Mouse (Mus musculus): ENCODE data around the gene Donson.

The Donson gene

DNA sequence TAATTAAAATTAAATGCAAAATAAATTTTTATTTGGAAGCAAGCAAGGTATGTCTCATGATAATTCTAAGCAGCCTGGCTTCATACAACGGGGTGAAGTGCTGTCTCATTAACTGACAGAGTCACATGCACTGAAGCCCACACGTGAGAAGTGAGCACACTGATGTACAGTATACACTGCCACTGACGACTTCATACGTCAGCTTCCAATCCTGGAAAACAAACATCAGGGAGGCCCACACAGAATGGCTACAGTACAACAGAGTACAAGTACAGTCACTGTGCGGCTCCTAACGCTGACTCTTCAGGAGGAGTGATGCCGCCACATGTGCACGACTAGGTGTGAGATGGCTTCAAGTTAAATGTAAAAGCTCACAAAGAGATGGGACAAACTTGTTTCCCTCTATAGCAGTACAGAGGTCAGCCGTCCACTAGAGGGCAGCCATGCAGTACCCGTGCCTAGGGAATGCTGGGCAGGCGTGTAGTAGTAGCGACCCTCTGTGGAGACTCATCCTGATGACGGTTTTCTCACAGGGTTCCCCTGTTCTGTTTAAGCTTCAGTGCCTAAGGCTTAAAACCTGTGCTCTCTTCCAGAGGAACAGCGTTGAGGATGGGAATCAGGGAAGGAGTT is 6.0 kb upstream of the Donson start:
- peak; percentile 26 for DNase-seq (ENCODE audit: extremely low read depth, insufficient read length, low spot score)

DNA sequence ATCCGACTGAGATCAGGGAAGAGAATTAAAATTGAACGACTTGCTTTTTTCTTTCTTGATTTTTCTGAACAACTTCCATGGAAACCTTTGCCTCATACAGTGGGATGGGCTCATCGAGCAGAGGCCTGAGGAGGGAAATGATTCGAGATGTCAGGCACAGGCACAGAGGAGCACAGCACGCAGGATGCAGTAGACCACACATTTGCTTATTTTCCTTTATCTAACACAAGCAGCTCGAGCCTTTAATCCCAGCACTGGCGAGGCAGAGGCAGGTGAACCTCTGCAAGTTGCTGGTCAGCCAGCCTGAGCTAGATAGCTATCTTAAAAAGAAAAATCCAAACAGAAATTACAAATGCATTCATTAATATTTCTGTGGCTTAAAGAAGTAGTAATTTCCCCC is 1.2 kb upstream of the Donson start:
- no peak for DNase-seq (ENCODE audit: extremely low read depth, insufficient read length, low spot score)

DNA sequence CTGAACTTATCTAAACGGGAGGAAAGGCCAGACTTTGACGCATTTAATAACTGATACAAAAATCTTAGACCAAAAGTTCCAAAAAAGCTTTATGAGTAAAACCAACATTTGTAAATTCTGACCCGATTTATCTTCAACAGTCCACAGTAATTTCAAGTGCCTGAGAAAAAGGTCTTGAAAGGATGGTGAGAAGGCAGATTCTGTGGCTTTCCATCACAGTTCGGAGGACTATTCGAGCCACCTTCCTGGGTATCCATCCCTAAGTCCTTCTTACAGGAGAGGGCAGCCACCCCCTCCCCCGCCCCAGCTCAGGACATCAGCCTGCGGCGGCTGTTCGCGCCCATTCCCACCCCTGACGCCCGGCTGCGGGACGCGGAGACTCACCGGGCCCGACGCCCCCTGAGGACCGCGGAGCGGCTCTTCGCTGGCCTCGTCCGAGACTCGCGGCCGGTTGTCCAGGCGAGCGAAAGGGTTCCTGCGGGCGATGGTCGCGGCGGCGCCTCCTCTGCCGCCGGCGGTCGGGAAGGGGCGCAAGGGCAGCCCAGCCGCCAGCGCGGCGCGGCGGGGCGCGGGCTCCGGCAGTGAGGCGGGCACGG is 449 bp downstream of the Donson start:
- no peak for DNase-seq (ENCODE audit: extremely low read depth, insufficient read length, low spot score)

DNA sequence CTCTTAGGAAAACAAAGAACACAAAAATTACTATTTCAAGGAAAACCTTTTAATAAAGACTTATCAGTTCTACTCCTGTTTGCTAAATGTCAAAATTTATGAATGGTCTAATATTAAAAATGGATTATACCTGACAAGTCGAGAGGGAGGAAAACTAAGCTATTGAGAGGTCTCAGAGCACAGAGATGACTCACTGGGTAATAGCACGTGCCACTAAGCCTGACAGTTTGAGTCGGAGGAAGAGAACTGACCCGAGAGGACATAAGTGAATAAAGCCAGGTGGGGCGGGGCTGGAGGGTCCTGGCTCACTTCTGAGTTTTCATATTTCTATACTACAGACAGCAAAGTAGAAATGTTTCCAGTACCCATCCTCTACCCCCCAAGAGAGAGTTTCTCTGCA is 2.2 kb downstream of the Donson start:
- DNase-seq (ENCODE audit: extremely low read depth, insufficient read length, low spot score) = no peak

DNA sequence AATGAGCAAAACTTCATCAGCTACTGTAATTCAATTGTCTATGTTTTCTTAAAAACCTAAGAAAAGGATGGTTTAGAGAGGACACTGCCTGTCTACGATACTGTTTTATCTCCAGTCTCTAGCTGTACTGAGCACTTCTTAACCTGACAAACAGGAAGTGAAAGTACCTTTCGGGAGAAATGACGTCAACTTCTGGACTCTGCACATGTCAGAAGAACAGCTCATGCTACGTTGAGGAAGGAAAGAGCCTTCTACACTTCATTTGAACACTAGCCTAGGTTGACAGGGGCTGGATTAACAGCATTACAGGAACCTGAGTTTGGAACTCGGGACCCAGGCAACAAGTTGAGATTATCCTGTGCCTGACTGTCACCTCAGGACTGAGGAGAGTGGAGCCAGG is 3.0 kb downstream of the Donson start:
- DNase-seq (ENCODE audit: extremely low read depth, insufficient read length, low spot score) = no peak

DNA sequence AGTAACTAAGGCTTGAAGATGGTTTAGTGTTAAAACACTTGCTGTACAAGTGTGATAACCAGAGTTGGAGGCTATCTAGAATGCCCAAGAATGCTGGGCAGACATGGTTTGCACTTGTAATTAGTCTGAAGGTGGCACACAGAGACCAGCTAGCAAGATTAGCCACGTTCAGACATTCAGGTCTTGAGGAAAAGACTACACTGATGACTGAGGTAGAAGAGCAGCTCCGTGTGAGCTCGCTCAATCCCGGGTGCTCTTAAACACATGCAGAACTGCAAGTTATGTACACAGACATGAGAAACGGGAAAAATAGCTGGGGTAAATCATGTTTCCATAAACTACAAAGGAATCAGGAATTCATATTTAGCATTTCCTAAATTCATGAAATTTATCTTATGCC is 7.9 kb downstream of the Donson start:
- DNase-seq (ENCODE audit: extremely low read depth, insufficient read length, low spot score) = no peak

DNA sequence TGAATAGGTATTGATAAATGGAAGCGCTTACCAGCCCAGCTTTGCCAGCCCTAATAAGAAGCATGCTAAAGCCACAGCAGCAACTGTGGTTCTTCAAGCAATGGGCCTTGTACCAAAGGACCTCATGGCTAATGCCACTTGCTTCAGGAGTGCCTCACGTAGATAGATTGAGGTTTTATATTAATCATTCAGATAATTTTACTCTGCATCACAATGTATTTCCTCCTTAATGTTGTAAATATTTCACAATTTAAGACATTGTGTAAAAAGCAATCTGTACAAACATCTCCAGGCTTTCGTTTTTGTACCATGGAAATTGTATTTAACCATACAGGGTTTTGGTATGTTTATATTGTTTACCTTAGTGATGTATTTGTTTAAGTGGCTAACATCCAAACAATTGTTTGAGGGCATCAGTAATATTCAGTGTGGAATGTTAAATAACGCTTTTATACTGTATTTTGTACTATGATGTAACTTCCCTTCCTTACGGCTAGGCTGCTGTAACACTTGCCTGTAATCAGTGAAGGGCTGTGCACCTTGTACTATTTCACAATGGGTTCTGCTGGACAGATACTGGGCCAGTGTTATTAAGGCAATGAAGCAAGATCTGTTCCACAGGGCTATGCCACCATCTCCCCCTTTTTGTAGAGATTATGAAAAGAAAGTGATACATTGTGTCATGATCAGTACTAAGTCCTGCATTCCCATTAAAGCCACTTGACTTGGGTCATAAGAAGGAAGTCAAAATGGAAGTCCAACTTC is 10.2 kb downstream of the Donson start:
- no peak for DNase-seq (ENCODE audit: extremely low read depth, insufficient read length, low spot score)

DNA sequence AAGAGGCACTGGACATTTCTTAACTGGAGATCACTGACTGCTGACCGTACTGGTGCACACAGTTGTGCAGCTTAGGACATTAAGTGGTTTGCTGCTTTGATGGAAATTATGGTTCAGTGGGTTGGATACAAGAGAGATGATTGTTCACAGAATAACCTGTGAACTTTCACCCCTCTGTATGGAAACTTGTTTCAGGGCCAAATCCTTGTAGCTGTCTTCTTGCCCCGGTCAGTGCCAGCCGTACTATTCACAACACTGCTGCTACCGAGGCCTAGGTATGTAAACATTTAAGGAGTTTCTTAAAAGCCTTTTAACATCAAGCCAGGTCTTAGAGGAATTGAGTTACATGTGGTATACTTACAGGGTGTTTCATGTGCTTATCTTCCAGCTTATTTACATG is 14.1 kb downstream of the Donson start:
- no peak for DNase-seq (ENCODE audit: extremely low read depth, insufficient read length, low spot score)

DNA sequence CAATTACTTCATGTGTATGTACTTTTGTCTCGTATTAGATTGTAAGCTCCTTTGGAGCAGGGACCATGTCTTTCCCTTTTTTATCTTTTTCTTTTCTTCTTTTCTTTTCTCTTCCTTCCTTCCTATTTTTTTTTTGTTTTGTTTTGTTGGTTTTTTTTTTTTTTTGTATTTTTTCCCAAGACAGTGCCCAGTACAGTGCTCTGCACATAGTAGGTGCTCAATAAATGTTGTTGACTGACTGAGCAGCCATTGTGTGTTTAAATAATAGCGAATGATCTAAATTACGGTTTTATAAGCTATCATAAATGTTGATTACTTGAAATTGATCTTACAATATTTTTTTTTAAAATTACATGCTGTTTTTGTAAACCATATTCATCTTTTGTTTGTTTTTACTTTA is 24.8 kb downstream of the Donson start:
- DNase-seq (ENCODE audit: extremely low read depth, insufficient read length, low spot score) = no peak

DNA sequence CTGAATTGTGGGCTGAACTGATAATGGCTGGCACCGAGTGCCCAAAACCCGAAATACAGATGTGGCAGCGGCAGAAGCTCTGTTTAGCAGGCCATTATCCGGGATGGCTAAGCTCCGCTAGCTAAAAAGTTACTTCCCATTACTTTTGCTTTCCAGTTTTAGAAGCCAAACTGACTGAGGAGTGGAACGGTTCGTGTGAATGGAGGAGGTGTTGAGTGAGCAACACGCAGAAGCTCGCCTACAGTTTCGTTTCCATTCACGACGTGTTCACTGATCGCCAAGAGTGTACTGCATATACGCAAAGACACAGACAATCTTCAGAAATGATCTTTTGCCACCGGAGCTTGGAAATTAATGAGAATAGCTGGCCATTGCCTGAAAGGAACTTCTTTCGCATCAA is 26.2 kb downstream of the Donson start:
- DNase-seq (ENCODE audit: extremely low read depth, insufficient read length, low spot score) = no peak

DNA sequence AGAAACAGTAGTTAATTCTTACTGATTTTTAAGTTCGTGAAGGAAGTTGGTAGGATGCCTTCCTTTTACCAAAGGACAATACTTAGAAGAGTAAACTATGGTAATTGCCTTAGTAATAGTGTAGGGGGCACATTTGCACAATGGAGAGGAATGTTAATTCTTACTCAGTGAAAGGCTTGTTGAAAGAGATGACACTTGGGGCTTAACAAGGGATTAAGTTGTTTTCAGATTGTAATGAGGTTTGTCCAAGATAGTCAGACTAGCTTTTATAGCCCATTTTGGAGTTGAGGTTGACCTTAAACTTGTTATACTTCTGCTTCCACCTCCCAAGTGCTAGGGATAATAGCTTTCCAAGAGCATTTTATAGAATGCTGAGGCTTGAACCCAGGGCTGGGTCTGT is 27.2 kb downstream of the Donson start:
- DNase-seq (ENCODE audit: extremely low read depth, insufficient read length, low spot score) = no peak

DNA sequence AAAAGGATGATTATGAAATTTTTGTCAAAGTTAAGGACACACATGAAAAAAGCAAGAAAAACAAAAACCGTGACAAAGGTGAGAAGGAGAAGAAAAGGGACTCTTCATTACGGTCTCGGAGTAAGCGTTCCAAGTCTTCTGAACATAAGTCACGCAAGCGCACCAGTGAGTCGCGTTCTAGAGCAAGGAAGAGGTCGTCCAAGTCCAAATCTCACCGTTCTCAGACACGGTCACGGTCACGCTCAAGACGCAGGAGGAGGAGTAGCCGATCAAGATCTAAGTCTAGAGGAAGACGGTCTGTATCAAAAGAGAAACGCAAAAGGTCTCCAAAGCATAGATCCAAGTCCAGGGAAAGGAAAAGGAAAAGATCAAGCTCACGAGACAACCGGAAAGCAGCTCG is 28.8 kb downstream of the Donson start:
- DNase-seq (ENCODE audit: extremely low read depth, insufficient read length, low spot score) = no peak

DNA sequence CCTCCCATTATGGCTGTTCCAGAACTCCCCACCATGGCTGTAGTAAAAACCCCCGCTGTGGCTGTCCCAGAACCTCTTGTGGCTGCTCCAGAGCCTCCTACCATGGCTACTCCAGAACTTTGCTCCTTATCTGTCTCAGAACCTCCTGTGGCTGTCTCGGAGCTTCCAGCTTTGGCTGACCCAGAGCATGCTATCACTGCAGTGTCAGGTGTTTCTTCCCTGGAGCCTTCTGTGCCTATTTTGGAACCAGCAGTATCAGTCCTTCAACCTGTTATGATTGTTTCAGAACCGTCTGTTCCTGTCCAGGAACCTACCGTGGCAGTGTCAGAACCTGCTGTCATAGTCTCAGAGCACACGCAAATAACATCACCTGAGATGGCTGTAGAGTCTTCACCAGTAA is 30.1 kb downstream of the Donson start:
- no peak for DNase-seq (ENCODE audit: extremely low read depth, insufficient read length, low spot score)

DNA sequence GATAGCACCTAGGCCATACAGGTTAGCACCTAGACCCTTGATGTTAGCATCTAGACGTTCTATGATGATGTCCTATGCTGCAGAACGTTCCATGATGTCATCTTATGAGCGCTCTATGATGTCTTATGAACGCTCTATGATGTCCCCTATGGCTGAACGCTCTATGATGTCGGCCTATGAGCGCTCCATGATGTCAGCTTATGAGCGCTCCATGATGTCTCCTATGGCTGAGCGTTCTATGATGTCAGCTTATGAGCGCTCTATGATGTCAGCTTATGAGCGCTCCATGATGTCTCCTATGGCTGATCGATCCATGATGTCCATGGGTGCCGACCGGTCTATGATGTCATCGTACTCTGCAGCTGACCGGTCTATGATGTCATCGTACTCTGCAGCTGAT is 31.3 kb downstream of the Donson start:
- DNase-seq (ENCODE audit: extremely low read depth, insufficient read length, low spot score) = no peak

DNA sequence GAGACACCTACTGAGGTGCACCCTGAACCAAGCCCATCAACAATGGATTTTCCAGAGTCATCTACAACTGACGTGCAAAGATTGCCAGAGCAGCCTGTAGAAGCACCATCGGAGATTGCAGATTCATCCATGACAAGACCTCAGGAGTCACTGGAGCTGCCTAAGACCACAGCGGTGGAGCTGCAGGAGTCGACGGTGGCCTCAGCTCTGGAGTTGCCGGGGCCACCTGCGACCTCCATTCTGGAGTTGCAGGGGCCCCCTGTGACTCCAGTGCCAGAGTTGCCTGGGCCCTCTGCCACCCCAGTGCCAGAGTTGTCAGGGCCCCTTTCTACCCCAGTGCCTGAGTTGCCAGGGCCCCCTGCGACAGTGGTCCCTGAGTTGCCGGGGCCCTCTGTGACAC is 33.3 kb downstream of the Donson start:
- DNase-seq (ENCODE audit: extremely low read depth, insufficient read length, low spot score) = no peak

DNA sequence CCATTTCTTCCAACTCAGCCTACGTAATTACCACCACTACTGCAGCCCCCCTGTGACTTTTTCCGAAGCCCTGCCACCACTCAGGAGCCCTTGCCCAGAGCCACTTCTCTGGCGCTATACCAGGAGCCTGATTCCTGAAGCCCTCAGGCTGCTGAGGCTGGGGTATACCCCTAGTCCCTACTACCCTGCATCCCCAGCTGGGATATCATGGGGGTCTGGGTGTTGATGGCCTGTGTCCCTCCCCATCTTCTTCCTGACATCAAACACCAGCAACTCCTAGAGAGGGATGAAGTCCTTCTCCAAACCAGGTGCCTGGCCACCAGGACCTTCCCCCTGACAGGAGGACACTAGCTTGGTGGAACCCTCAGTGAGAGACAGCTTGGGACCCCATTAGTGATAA is 36.4 kb downstream of the Donson start:
- no peak for DNase-seq (ENCODE audit: extremely low read depth, insufficient read length, low spot score)

DNA sequence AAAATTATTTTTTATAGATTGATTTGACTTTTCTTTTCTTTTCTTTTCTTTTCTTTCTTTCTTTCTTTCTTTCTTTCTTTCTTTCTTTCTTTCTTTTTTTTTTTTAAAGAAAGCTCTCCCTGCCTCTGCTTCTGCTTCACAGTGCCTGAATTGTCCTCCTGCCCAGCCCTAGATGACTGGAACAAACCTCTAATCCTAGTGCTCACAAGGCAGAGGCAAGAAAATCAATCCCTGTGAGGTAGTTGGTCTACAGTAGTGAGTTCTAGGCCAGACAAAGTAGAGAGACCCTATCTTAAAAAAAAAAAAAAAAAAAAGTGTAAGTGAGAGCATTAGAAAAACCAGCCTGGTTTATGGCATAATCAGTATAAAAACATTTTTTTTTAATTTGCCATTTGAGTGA is 38.8 kb downstream of the Donson start:
- DNase-seq (ENCODE audit: extremely low read depth, insufficient read length, low spot score) = no peak

DNA sequence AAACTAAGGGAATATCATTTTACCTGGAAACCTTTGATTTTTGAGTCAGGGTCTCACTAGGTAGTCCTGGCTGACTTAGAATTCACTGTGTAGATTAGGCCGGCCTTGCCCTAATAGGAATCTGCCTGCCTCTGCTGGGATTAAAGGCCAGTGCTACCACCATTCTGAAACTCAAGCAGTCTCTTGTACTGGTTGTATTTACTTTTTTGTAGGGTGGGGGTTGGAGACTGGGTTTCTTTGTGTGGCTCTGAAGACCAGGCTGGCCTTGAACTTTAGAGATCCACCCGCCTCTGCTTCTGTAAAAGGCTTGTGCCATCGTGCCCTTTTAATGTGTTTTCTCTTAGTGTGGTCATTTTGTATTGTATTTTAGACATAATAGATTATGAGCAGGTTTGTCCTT is 39.3 kb downstream of the Donson start:
- DNase-seq (ENCODE audit: extremely low read depth, insufficient read length, low spot score) = no peak

DNA sequence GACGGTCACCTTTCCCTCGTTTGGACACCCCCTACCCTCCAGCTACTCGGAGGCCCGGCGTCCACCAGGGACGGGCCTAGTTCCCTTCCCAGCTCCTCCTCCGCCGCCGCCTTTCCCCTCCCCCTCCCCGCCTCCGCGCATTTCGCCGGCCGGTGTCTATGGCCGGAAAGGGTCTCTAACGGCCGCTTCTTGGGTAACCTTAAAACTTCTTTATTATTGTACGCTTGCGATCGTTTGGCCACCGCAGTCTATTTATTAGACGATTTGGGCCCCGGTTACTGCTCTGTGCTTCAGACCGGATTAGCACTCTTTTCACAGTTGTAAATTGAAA is 40.4 kb downstream of the Donson start:
- peak; percentile 68 for DNase-seq (ENCODE audit: extremely low read depth, insufficient read length, low spot score)

DNA sequence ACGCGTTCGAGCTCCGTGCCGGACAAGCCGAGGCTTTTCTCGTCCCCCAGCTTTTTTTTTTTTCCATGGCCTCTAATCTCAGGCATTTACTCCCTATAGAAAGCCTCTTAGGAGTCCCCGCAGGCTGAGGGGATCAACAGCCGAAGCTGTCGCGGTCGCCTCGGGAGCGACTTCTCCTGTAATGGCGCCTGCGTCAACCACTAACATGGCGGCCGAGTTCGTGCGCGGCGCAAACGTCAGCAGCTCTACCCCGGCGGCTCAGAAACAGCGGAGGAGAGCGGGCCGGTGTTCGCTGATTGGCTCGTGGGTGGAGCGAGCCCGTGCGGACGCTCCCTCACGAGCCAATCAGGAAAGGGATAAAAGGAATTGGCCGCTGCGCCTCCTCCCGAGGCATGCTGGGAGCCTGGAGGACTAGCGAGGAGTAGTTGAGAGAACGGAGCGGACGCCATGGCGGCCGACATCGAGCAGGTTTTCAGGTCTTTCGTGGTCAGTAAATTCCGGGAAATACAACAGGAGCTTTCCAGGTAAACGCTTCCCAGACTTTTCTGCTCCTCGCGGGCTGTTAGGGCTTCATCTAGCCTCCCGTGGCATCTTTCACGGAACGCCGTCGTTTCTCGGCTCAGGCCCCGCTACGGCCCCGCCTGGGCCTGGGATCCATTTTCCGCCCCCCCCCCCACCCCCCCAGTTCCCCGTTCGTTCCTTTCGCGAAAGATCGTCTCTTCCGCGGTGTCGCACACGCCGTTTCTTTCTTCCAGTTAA is 40.9 kb downstream of the Donson start, which contains the start of gene Son:
Son (plus strand) TSS at position 46 of the 759 bp plus-strand sequence.
- DNase-seq (ENCODE audit: extremely low read depth, insufficient read length, low spot score) = peak; percentile 95

DNA sequence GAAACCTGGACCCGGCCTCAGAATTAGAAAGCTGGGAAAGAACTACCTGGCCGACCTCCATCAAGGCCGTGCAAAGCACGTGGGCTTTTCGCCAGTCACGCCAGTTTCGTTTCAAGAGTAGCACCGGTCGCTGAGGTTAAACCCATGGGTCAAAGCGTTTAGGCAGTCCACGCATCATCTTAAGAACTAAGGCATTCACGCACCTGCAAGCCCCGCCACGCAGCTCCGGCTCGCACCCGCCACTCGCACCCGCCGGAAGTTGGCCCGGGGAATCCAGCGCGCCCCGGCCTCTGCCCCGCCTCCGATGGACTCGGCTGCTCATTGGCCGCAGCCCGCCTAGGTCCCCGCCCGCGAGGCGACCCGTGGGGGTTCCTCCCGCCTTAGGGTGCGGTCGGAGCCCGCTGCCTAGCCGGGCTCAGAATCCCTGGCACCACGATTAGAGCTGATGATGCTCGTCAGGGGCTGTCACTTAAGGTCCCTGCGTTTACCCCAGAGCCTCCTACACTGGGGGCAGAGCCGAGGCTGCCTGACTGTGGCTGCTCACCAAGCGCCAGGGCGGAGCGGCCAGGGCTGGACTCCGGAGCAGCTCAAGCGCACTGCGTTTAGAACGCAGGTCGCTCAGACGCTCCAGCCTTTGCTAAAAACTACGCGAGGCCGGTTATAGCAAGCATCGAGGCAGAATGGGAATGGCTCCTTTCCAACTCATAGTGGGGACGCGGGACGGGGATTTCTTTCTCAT is 41.7 kb downstream of the Donson start, which contains the start of gene Gart:
Gart (minus strand) TSS at position 272 of the 739 bp plus-strand sequence.
- DNase-seq (ENCODE audit: extremely low read depth, insufficient read length, low spot score) = peak; percentile 91
